Mouse (Mus musculus) C2C12 (cell line): ENCODE measurements around the gene Tcf12. TPM values are rescaled to one million over a fixed set of nuclear protein-coding genes. Genes with fewer than 3 reads are reported as not detected.

ENCODE experiments used
- H3K27me3 ChIP-seq: one replicate; pipeline ENCODE4 v1.6.1; 2011; ENCODE audit not compliant: control insufficient read depth, insufficient read depth, insufficient read length
- H3K36me3 ChIP-seq: one replicate; pipeline ENCODE4 v1.6.1; 2011; ENCODE audit not compliant: control insufficient read depth, insufficient read depth
- H3K4me3 ChIP-seq: one replicate; pipeline ENCODE4 v1.5.1; 2011; ENCODE audit warnings: mild to moderate bottlenecking, control low read depth; ENCODE audit not compliant: poor library complexity, insufficient read depth, severe bottlenecking
- H3K79me2 ChIP-seq: one replicate; pipeline ENCODE4 v1.6.1; 2011; ENCODE audit not compliant: control insufficient read depth, insufficient read depth
- H3K79me3 ChIP-seq: one replicate; pipeline ENCODE4 v1.6.1; 2011; ENCODE audit warnings: low read depth, control low read depth
- H3ac ChIP-seq: one replicate; pipeline ENCODE3; 2011; ENCODE audit warnings: low read depth; ENCODE audit not compliant: control insufficient read depth, insufficient read length
- CEBPB ChIP-seq: IDR thresholded peaks from one replicate; pipeline ENCODE4 v1.6.1; 2011; ENCODE audit warnings: low read depth, mild to moderate bottlenecking, control low read depth, moderate library complexity
- CTCF ChIP-seq: IDR thresholded peaks from one replicate; pipeline ENCODE4 v1.5.1; 2011; ENCODE audit not compliant: control insufficient read depth, insufficient read depth, insufficient read length
- FOSL1 ChIP-seq: IDR thresholded peaks from one replicate; pipeline ENCODE4 v1.8.0; 2011; ENCODE audit warnings: mild to moderate bottlenecking, low read length; ENCODE audit not compliant: poor library complexity, insufficient read depth, severe bottlenecking
- MAX ChIP-seq: IDR thresholded peaks from one replicate; pipeline ENCODE4 v1.6.1; 2011; ENCODE audit warnings: mild to moderate bottlenecking, control low read depth
- MYOD1 ChIP-seq: IDR thresholded peaks from one replicate; pipeline ENCODE4 v1.6.1; 2011; ENCODE audit warnings: low read depth; ENCODE audit not compliant: control insufficient read depth, insufficient read length
- MYOG ChIP-seq: IDR thresholded peaks from one replicate; pipeline ENCODE4 v1.6.1; 2011; ENCODE audit not compliant: control insufficient read depth, insufficient read length; ENCODE audit errors: extremely low read depth
- USF1 ChIP-seq: IDR thresholded peaks from one replicate; pipeline ENCODE4 v1.6.1; 2011; ENCODE audit warnings: low read depth, mild to moderate bottlenecking, control low read depth, moderate library complexity
- polyA plus RNA-seq: library from polyadenylated mRNA; unstranded; fragments of >200 nt; fragmentation: generic; extraction: Trizol; gene quantifications from one replicate; pipeline ENCODE4 v1.2.1, GENCODE M21; 2012; ENCODE audit warnings: missing spikeins

Gene Tcf12
- polyA plus RNA-seq, 1 experiment, result 26.2 TPM

DNA sequence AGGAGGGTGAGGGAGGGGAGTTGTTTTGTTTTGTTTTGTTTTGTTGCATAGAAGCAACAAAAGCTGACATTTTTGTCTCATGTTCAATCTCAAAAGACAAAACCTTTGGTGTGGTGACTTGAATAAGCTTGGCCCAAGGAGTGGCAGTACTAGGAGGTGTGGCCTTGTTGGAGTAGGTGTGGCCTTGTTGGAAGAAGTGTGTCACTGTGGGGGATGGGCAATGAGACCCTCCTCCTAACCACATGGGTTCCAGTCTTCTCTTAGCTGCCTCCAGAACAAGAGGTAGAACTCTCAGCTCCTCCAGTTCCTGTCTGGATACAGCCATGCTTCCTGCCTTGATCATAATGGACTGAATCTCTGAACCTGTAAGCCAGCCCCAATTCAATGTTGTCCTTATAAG lies 26.2 kb upstream of the Tcf12 start:
- Histone ChIP-seq H3ac (no peak overlapping the region), H3K36me3 (no peaks in the 10 kb centered on the region), H3K4me3 (no peak overlapping the region), H3K79me3 (no peaks in the 10 kb centered on the region), H3K79me2 (no peaks in the 10 kb centered on the region), H3K27me3 (no peaks in the 10 kb centered on the region)
- TF ChIP-seq MAX, result no peak
- TF ChIP-seq USF1, result no peak
- no peak for TF ChIP-seq CEBPB
- no peak for TF ChIP-seq FOSL1
- no peak for TF ChIP-seq CTCF
- no peak for TF ChIP-seq MYOG
- no peak for TF ChIP-seq MYOD1

DNA sequence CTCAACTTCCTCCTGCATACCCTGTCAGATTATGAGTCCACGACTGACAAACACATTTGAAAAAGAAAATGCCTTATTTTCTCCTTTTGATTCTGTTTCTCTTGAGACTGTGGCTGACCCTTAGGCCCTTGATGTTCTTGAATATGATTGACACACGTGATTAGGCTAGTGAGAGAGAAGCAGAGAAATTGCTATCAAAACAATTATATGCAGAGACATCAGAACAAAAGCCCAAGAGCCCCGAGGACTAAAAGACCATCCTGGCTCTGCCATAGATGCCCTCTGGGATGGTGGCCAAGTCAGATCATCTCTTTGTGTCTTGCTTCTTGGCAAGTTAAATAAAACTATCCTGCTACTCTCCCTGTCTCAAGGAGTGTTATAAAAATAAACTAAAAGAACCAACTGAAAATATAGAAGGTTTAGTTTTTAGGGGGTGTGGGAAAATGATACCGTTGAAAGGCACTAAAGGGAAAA lies 22.1 kb upstream of the Tcf12 start:
- TF ChIP-seq USF1, result no peak
- no peak for TF ChIP-seq CTCF
- TF ChIP-seq FOSL1, result no peak
- no peak for TF ChIP-seq MAX
- TF ChIP-seq MYOD1, result no peak
- TF ChIP-seq MYOG, result no peak
- TF ChIP-seq CEBPB, result no peak
- Histone ChIP-seq H3K79me2 (no peaks in the 10 kb centered on the region), H3K4me3 (peak overlapping the region; percentile 34), H3K36me3 (no peaks in the 10 kb centered on the region), H3ac (peak overlapping the region; percentile 66), H3K27me3 (no peaks in the 10 kb centered on the region), H3K79me3 (no peaks in the 10 kb centered on the region)

DNA sequence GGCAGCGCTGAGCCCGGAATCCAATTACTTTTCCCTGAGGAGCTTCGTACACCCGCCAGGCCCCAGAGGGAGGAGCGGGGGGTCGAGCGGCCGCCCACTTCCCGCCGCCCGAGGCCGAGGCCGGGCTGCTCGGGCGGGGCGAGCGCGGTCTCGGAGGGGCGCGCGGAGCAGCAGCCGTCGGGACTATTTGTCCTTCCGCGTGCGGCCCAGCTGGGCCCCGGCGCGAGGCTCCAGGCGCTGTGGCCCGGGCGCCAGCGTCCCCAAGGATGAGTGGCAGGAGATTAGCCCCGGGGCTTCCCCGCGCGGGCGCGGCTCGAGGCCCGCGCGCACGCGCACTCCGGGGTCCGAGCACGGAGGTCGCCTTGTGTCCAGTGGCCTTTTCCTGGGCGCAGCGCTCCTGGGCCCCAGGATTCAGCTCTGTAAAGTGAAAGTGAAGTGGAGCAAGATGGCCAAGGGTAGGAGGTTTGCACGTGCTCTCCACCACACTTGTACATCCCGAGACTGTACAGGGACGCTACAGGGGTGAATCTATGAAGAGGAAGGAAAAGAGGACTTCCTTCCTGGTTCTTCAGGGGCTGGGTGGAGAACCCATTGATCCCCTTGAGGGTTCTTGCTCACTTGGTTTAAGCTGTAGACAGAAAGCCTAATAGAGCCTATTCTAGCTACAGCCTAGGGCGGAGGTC lies 21.6 kb upstream of the Tcf12 start:
- peak overlapping the region; percentile 66 for H3ac ChIP-seq
- no peaks in the 10 kb centered on the region for H3K79me2 ChIP-seq
- no peaks in the 10 kb centered on the region for H3K27me3 ChIP-seq
- TF ChIP-seq MAX (peak; percentile 18), MYOD1 (peak; percentile 21), CEBPB (no peak), CTCF (no peak)
- H3K36me3 ChIP-seq, result no peaks in the 10 kb centered on the region
- no peaks in the 10 kb centered on the region for H3K79me3 ChIP-seq
- peak overlapping the region; percentile 34 for H3K4me3 ChIP-seq

DNA sequence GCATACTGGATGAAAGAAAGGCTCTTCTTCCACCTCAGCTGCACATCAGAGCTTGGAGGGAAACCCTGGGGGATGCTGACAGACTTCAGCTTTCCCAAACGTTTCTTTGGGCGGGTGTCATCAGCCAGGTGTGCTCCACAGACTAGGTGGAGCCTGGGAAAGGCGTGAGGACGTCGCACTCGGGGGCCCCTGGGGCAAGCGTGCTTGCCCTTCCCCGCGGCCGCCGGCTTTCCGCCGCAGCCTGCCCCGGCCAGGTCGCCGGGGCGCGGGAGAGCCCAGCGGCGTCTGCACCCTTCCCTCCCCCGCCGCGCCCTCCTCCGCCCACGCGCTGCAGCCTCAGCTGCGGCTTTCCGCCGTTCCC lies 21.0 kb upstream of the Tcf12 start:
- peak overlapping the region; percentile 58 for H3ac ChIP-seq
- no peaks in the 10 kb centered on the region for H3K79me2 ChIP-seq
- H3K4me3 ChIP-seq, result peak overlapping the region; percentile 18
- H3K79me3 ChIP-seq, result no peaks in the 10 kb centered on the region
- TF ChIP-seq CTCF, result no peak
- TF ChIP-seq MYOD1, result no peak
- TF ChIP-seq MAX, result peak; percentile 13
- no peak for TF ChIP-seq MYOG
- no peak for TF ChIP-seq USF1
- no peaks in the 10 kb centered on the region for H3K27me3 ChIP-seq
- H3K36me3 ChIP-seq, result no peaks in the 10 kb centered on the region

DNA sequence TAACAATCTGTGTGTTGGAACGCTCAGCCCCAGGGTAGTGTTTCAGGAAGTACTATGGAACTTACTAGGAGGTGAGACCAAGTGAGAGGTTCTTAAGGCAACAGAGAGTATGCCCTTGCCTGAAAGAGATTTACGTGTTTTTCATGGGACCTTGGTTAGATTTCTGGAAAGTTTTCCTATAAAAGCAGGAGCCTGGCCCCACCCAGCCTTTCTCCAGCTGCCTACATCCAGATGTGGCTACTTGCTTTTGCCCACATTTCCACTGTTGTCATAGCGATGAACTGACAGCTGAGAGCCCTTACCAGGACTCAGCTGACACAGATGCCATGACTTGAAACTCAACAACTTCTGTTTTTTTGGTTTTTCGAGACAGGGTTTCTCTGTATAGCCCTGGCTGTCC lies 18.2 kb upstream of the Tcf12 start:
- H3K27me3 ChIP-seq, result no peaks in the 10 kb centered on the region
- H3K79me3 ChIP-seq, result no peaks in the 10 kb centered on the region
- no peak overlapping the region for H3K4me3 ChIP-seq
- no peaks in the 10 kb centered on the region for H3K36me3 ChIP-seq
- H3ac ChIP-seq, result no peak overlapping the region
- H3K79me2 ChIP-seq, result no peaks in the 10 kb centered on the region
- TF ChIP-seq USF1, result no peak
- TF ChIP-seq MAX, result no peak
- TF ChIP-seq MYOG, result no peak

DNA sequence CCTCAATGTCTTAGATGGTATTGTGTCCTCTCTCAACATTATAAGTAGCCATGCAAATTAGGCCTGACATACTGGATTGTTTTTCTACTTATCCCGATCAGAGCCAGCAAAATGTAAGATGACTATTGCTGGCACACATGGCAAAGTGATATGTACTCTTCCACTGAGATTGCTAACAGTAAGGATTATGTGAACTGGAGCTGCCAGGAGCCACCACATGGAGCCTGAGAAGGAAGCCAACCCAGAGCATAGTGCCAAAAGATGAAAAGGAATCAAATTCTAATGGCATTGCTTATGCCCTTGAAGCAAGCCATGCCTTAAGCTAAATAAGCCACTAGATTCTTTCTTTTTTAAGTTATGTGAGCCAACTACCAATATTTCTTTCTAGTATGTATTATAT lies 13.8 kb upstream of the Tcf12 start:
- TF ChIP-seq USF1 (no peak), MYOD1 (no peak), MAX (no peak), MYOG (no peak), FOSL1 (no peak), CTCF (no peak), CEBPB (no peak)
- H3ac ChIP-seq, result no peak overlapping the region

More for the DNA sequence above, 13.8 kb upstream of the Tcf12 start:
- no peaks in the 10 kb centered on the region for H3K27me3 ChIP-seq
- H3K4me3 ChIP-seq, result no peak overlapping the region
- no peaks in the 10 kb centered on the region for H3K79me2 ChIP-seq
- no peaks in the 10 kb centered on the region for H3K79me3 ChIP-seq
- H3K36me3 ChIP-seq, result no peaks in the 10 kb centered on the region
